Mouse (Mus musculus) heart, adult 18-20 months (tissue): ENCODE measurements around the gene Sh2d7. TPM values are rescaled to one million over a fixed set of nuclear protein-coding genes. Genes with fewer than 3 reads are reported as not detected.
"Not testable (repeated sequence)": the region's sequence is repeated elsewhere in the genome, so short reads cannot be mapped to it uniquely, and the experiment has no call there.

Experiments used
- DNase-seq, 2 experiments: peaks; one replicate each; pipeline ENCODE4 v3.0.0; 2021 to 2022; ENCODE audit warnings: mixed read lengths in 1 of 2
- total RNA-seq, 2 experiments: library from RNA; stranded (reverse); gene quantifications; 2 replicates each; pipeline ENCODE4 v1.2.3; 2021

Sh2d7 gene
- total RNA-seq, 2 experiments from 2014 or later, result 0.15 TPM; not detected in 1

DNA sequence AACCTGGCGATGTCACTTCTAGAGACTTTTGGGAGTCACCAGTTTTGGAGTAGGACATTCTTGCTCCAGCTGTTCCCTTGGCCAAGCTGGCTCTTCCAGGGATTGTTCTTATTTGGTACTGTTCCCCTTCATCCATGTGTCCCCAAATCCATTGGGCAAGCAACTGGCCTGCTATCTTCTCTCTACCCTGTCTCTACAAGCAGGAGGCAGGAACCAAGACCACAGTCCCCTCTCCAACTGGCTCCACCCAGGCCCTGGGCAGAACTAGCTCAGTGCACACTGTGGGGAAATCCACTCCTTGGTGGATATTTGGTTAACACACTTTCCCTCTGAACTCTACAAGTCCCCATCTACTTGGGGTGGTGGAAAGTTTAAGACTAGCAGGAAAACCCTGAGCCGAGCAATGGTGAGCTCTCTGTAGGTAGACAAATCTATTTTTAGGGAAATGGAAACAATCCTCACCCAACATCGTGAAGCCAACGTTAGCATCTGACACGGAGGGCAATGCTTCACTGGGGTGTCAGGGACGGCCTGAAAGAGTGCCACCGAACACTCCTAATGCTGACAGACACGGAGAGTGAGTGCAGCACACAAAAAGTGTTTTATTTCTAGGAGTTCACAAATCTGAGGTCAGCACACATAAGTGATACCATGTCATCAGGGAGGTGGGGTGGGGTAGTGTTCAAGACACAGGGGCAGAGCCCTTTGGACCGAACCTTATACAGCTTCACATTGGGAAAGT, 5.6 kb downstream of the Sh2d7 start:
- no peak for DNase-seq

DNA sequence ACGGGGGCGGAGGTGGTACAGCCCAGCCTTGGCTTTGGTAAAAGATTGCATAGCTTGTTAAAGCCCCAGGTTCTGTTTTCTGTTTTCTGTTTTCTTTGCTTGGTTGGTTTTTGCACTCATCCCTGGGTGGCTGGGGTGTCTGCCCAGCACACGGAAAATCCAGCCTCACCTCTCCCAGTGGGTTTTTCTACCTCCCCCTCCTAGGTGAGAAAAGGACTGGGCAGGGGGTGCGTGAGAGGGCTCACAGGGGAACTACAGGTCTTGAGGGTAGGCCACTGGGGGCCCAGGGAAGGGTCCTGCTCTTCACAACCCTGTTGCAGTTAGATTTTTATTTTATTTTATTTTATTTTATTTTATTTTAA, 6.2 kb downstream of the Sh2d7 start:
- DNase-seq, result no peak

DNA sequence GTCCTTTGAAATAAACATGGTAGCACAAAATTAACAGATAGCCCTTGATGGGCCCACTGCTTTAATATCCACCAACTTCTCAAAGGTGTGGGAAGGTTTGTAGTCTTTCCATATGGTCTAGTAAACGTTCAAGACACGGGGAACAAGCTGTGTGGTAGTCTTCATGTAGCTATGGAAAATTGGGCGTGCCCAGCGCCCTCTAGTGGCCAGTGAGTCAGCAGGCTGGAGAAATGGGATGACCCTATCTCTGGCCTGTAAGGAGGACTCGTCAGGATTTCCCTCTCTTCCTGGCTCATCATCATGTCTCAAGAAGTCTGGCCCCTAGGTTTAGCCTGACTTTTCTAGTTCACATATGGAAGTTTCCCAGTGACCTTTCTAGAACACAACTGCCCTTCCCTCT, 8.8 kb downstream of the Sh2d7 start:
- peak; percentile 47 to 78 for DNase-seq

DNA sequence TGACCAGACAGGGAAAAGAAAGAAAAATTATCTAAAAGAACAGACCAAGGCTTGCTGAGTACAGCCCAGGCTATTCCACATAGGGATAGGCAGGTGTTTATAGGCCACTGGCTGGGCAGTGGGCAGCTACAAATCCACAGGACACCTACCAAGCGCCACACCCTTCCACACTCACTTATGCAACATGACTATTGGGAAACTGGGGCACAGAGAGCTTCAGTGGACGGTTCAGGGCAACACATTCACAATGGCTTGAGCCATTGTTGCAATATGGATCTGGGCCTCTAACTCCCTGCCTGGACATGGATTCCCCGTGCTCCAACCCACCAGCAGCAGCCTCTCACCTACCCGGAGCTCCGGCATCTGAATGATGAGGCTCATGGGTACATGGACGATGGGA, 10.6 kb downstream of the Sh2d7 start:
- no peak for DNase-seq

DNA sequence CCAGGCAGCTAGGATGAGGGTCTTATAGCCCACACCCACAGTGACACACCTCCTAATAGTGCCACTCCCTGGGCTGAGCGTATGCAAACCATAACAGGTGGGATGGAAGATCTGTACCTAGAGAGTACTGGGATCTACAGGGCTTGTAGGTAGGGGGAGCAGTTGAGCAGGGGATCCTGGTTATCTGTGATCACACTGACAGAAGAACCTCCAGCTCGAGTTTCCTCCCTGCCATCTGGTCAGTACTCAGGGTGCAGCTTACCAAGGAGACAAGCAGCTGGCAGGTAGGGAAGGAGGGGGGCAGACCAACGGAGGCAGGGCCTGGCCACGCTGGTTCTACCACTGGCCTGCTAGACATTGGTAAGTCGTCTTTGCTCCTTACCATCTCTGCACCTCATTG, 13.6 kb downstream of the Sh2d7 start:
- DNase-seq, result peak in 1 of 2 experiments; percentile 12

DNA sequence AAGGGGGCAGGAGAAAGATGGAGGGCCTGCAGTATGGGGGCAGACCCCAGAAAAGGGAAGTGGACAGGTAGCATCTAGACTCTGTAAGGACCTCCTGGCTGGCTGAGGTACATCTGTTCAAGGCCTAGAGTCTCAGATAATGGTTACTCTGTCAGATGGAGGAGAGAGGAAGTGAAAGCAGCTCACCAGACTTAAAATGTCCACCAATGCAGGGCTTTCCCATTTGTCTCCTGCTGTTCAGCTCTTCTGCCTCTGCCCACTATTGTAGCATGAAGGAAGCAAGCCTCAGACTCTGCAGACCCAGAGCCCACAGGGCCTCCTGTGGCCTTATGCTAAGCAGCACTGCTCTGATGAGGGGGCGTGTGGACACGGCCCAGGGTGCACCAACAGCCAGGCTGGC, 16.3 kb downstream of the Sh2d7 start:
- peak in 1 of 2 experiments; percentile 14 for DNase-seq

DNA sequence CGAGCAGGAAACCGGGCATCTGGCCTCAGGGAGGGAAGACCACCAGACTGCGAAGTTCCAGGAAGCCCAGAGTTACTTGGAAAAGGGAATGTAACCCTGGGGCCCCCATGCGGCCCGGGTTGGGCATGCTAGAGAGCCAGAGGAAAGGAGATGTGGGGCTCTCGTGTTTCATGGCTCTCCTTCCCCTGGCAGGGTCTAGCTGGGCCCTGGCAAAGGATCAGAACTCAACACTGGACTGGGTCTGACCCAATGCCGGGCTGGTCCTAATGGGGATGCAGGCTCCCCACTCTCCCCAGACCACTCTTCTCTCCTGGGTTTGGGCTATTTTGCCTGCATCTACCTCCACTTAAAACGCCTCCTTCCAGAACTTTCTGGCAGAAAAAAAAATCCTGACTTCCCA, 19.9 kb downstream of the Sh2d7 start:
- DNase-seq, result no peak

DNA sequence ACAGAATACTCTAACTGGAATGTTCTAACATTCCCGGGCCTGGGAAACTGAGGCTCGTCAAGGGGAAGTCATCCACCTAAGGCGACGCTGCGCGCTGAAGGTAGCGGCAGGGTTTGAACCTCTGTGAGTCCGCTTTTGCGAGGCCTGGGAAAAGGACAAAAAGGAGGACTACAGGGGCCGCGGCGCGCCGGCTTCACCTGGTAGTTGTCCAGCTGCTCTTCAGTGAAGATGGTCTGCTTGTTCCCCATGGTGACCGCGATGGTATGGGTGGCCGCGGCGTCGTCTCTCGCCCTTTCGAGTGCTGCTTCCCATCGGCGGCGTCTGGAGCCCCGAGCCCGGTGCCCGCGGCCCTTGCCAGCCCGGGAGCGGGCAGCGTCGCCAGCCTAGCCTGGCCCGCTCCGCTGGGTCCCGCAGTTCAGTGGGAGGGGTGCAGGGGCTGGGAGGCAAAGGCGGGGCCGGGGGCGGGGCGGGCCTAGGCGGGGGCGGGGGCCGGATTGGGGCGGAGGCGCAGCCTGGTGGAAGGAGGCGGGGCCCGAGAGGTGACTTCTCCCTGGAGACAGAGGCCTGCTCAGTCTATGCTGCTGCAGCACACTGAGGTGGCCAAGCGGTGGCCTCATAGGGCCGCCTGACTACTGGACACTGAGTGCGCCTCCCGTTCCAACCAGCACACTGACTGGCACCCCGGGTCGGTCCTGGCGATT, 21.1 kb downstream of the Sh2d7 start, which contains the start of gene Cib2:
Cib2 (minus strand) TSS at position 448 of the 701 bp plus-strand sequence.
- DNase-seq, result peak; percentile 82 to 91

DNA sequence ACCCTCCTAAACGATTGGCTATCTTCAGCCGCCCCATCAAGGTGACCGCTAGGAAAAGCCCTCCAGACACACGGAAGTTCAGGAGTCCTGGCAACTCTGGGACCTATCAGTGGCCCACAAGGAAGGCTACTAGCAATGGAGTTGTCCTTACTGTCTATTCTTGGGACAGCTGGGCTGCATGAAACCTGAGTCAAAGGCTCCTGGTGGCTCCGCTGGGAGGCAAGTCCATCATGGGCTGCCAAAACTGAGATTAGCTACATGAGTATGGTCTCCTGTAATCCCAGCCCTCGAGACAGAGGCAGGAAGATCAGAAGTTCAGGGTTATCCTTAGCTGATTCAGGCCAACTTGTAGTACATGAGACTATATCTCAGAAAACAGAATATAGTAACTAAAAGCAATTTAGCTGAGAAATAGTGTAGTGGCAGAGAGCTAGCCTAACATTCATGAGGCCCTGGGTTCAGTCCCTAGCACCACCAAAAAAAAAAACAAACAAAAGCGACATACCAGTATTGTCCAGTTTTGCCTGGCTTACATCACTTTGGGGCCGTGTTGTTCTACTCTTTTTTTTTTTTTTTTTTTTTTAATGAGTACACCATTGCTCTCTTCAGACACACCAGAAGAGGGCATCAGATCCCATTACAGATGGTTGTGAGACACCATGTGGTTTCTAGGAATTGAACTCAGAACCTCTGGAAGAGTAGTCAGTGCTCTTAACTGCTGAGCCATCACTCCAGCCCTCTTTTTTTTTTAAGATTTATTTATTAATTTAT, 22.2 kb downstream of the Sh2d7 start:
- DNase-seq, result no peak

DNA sequence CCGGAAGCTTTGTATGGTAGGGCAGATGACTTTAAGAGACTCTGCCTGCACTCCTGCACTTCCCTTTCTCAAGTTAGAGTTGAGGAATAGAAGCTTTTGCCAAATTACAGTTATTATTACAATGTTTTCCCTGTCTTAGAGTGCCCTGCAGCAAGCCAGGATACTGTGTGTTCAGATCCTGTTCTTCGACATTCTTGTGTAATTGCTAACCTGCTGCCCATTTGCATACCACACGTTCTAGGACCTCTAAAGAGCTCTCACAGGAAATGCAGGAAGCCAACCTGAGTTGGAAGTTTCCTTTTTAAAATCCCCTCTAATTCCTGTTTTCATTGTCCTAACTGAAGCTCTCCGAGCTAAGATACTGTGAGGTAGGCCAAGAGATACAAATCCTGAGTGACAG, 28.2 kb downstream of the Sh2d7 start:
- no peak for DNase-seq

DNA sequence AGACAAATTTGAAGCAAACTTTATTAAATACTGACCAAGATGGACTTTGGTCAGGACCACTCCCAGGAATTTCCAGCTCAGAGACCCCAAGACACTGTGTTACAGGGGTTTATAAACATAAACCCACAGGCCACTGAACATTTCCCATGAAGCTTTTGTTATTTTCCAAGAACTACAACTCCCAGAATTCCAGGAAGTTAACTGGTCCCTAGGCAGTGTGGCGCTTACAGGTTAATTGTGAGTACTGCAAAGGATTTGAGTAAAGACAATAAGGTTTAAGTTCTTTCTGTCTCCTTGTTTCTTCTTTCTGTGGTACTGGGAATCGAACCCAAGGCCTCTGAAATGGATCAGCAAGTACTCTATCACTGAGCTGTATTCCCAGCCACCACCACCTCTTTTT, 29.9 kb downstream of the Sh2d7 start:
- no peak for DNase-seq

DNA sequence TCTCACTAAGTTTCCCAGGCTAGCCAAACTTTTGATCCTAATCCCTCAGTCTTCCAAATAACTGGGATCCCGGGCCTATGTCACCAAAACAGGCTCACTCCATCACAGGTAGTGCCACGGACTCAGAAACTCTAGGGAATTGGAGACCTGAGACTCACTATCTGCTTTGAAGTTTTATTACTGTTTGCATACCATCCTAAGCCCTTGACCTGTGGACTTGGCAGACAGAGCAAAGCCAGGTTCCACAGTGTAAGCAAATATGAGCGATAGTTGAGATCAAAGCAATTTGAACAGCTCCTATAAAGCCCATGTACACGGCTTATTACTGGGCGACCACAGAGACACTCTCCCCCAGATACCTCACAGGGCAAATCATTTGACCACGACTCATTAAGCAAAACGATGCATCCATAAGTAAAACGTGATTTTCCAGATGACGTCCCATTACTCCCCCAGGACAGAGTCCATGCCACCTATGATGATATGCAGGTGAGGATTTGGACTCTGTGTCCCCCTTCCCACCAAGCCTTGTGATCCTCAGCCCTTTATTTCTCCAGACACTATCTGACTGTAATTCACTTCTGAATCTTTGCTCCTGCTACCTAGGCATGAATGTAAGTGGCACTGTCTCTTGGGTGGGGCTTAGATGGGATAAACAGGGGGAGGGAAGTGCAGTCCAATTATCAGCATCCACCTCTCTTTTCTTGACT, 32.5 kb downstream of the Sh2d7 start:
- DNase-seq, result no peak

DNA sequence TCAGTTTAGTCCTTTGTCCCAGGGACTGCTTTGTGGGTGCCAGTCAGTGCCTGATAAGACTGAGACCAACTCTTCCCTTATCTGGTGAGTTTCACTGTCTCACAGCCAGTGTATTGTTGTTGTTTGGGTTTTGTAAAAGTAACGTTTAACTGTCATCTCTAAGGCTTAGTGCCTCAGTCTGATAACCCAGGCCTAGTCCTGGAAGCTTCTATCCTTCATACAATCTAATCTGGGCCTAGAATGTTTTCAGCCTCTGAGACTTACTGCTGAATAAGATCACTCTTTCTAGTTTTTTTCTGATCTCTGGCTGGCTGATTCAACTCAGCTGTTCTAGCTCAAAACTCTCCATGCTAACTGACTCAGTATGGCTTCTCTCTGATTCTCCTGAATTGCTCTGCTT, 44.9 kb downstream of the Sh2d7 start:
- no peak for DNase-seq

DNA sequence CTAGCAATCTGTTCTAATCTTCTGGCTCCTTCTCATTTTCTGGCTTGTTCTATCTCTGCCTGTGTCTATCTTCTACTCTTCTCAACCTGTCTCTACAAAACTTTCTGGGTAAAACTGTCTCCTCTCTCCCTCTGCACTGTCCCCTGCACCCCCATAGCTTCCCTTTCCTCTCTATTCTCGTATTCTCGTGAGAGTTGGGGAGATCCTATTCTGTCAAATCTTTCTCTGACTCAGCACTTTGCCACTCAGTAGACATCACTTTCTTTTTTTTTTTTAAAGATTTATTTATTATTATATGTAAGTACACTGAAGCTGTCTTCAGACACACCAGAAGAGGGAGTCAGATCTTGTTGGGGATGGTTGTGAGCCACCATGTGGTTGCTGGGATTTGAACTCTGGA, 45.3 kb downstream of the Sh2d7 start:
- DNase-seq, result not testable (repeated sequence)

DNA sequence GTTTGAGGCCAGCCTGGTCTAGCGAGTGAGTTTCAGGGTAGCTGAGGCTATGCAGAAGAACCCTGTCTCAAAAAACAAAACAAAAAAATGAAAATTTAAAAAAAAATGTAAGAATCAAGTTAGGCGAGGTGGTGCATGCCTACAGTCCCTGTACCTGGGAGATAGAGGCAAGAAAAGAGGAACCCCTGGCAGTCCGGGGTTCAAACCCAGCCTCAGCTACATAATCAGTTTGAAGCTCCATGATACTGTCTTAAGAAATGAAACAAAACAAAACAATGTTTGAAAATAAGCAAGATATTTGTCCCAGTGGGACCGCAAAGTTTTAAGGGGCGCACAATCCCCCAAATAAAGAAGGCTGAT, 47.0 kb downstream of the Sh2d7 start:
- no peak for DNase-seq

DNA sequence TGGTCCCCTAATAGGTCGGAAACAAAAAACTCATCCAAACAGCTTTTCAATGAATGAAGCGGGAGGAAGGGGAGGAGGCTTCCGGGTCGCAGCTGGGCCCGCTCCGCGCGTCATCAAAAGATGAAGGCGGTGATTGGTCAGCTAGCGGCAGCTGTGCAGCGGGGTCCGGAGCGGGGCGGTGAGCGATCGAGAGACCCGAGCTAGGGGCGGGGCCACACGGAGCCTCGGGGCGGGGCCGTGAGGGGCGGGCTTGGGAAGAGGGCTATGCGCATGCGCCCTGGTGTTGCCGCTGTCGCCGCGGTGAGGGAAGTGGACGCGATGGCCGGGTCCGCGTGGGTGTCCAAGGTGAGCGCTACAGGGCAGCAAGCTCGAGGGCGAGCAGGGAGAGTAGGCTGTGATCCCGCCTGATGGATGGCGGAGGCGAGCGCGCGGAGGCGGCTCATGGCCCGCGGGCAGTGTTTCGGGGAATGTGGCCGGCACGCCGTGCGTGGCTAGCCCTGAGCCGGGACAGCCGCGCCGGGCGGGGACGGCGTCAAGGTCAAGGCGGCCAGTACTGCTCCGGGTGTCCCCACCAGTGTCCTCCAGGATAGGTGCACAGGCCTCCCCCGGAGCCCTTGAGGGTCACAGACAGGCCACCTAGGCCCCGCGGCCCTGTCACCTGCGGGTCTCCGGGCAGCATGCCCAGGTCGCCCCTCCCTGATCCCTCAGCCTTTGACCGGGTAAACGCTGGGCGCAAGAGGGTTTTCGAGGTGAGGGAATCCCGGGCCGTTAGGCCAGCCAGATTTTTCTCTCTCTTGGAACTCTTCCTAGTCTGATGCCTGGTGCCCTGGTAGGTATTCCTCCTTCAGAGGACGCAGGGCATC, 47.6 kb downstream of the Sh2d7 start, which contains the start of gene Idh3a:
Idh3a (plus strand) TSS at position 136 of the 863 bp plus-strand sequence.
- DNase-seq, result peak; percentile 98 to 99

DNA sequence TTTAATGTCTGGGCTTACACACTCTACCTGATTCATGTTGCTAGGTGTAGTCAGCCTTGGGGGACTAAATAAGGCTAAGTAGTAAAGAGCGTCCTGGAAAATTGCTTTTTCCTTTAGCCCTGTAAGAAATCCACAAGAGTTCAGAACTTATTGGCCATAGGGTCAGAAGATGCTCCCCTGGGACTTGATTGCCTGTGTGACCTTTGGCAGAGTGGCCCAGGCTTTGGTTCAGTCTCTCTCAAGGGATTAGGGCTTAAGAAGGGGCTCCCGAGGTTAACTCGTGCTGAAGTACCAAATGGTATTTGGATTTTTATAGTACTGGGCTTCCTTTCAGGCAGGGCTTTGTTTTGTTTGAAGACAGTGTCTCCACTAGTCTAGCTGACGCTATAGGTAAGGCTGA, 49.1 kb downstream of the Sh2d7 start:
- DNase-seq, result no peak

DNA sequence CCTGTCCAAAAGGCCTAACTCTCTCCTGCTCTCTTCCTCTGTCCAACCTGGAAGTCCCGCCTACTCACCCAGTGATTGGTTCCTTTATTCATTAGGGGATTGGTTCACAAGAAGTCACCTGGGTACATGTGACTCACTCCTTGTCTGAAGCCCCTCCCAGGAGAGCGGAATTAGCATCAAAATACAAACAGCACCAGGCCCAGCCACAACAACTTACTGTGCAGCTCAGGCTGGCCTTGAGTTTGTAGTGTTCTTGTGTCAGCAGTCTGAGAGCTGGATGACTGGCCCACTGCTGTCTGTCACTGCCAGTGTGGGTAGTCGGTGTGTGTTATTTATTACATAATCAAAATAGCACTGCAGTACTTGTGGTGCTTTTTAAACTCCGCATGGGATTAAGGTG, 54.9 kb downstream of the Sh2d7 start:
- not testable (repeated sequence) for DNase-seq
